Mouse (Mus musculus): ENCODE measurements around the gene Zmym4. TPM values are rescaled to one million over a fixed set of nuclear protein-coding genes. Genes with fewer than 3 reads are reported as not detected.
"Not testable (repeated sequence)": the region's sequence is repeated elsewhere in the genome, so short reads cannot be mapped to it uniquely, and the experiment has no call there.

Zmym4 gene
- polyA plus RNA-seq, 1 experiment from 2014 or later = 30.4 TPM

- Histone ChIP-seq H3K27me3 (ENCODE audit: control insufficient read depth, insufficient read depth, low read length) (no peaks in the 10 kb centered on the region), H3K4me3 (ENCODE audit: low read depth, low read length) (no peak overlapping the region), H3K36me3 (ENCODE audit: control insufficient read depth, insufficient read depth, low read length) (no peaks in the 10 kb centered on the region), H3K9ac (ENCODE audit: low read length) (no peak overlapping the region), H3K4me1 (ENCODE audit: control insufficient read depth, insufficient read depth, low read length) (no peaks in the 10 kb centered on the region), H3K27ac (ENCODE audit: low read depth, low read length) (no peak overlapping the region), H3K9me3 (ENCODE audit: control insufficient read depth, low read length) (no peaks in the 10 kb centered on the region), H3K4me2 (ENCODE audit: low read depth) (no peak overlapping the region)
- ATAC-seq (ENCODE audit: insufficient read depth, low FRiP score, low TSS enrichment) (no peak), DNase-seq (ENCODE audit: low spot score) (no peak)
Observed at GRCm38 (mm10) chr4:126990553-126990952, 22.6 kb upstream of the Zmym4 start.

- Histone ChIP-seq H3K9ac (ENCODE audit: low read length) (no peak overlapping the region), H3K4me3 (ENCODE audit: low read depth, low read length) (no peak overlapping the region), H3K9me3 (ENCODE audit: control insufficient read depth, low read length) (no peaks in the 10 kb centered on the region), H3K4me2 (ENCODE audit: low read depth) (no peak overlapping the region), H3K36me3 (ENCODE audit: control insufficient read depth, insufficient read depth, low read length) (no peaks in the 10 kb centered on the region), H3K4me1 (ENCODE audit: control insufficient read depth, insufficient read depth, low read length) (no peaks in the 10 kb centered on the region), H3K27me3 (ENCODE audit: control insufficient read depth, insufficient read depth, low read length) (no peaks in the 10 kb centered on the region), H3K27ac (ENCODE audit: low read depth, low read length) (no peak overlapping the region)
- DNase-seq (ENCODE audit: low spot score) = no peak
- no peak for ATAC-seq (ENCODE audit: insufficient read depth, low FRiP score, low TSS enrichment)
- WGBS = 73% methylated on average over 4 of the region's 4 CpGs
Observed at GRCm38 (mm10) chr4:126988503-126988902, 20.6 kb upstream of the Zmym4 start.

- Histone ChIP-seq H3K4me3 (ENCODE audit: low read depth, low read length) (no peak overlapping the region), H3K4me1 (ENCODE audit: control insufficient read depth, insufficient read depth, low read length) (no peaks in the 10 kb centered on the region), H3K9ac (ENCODE audit: low read length) (no peak overlapping the region), H3K9me3 (ENCODE audit: control insufficient read depth, low read length) (no peaks in the 10 kb centered on the region), H3K27me3 (ENCODE audit: control insufficient read depth, insufficient read depth, low read length) (no peaks in the 10 kb centered on the region), H3K36me3 (ENCODE audit: control insufficient read depth, insufficient read depth, low read length) (no peaks in the 10 kb centered on the region), H3K27ac (ENCODE audit: low read depth, low read length) (no peak overlapping the region), H3K4me2 (ENCODE audit: low read depth) (no peak overlapping the region)
- WGBS = 84% methylated on average over 5 of the region's 5 CpGs
- ATAC-seq (ENCODE audit: insufficient read depth, low FRiP score, low TSS enrichment) = no peak
- no peak for DNase-seq (ENCODE audit: low spot score)
Observed at GRCm38 (mm10) chr4:126986768-126987167, 18.8 kb upstream of the Zmym4 start.

GRCm38 (mm10) chr4:126983736-126984525 is 16.0 kb upstream of the Zmym4 start:
- not testable (repeated sequence) for H3K4me3 ChIP-seq (ENCODE audit: low read depth, low read length); H3K27ac ChIP-seq (ENCODE audit: low read depth, low read length); H3K4me2 ChIP-seq (ENCODE audit: low read depth); H3K9me3 ChIP-seq (ENCODE audit: control insufficient read depth, low read length); H3K27me3 ChIP-seq (ENCODE audit: control insufficient read depth, insufficient read depth, low read length); H3K9ac ChIP-seq (ENCODE audit: low read length); H3K4me1 ChIP-seq (ENCODE audit: control insufficient read depth, insufficient read depth, low read length); ATAC-seq (ENCODE audit: insufficient read depth, low FRiP score, low TSS enrichment); DNase-seq (ENCODE audit: low spot score); H3K36me3 ChIP-seq (ENCODE audit: control insufficient read depth, insufficient read depth, low read length)
- 86% methylated on average over 12 of the region's 13 CpGs for WGBS

DNA sequence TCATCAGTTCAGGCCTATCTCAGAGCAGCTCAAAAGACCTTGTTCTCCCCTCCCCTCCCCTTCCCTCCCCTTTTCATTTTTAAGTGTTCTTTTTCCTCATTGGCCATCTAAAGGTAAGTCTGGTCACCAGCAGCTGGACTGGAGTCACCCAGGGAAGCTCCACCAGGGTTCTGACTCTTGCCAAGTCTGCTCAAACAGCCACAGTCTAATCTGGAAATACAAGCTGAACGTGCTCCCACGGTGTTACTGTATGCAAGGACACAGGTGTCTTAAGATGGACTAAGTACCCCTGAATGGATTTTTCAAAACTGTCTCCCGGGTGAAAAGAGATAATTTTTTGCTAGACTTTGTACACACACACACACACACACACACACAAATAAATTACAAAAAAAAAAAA is 15.4 kb upstream of the Zmym4 start:
- Histone ChIP-seq H3K27ac (ENCODE audit: low read depth, low read length) (no peak overlapping the region), H3K4me2 (ENCODE audit: low read depth) (no peak overlapping the region), H3K4me3 (ENCODE audit: low read depth, low read length) (no peak overlapping the region), H3K4me1 (ENCODE audit: control insufficient read depth, insufficient read depth, low read length) (no peaks in the 10 kb centered on the region), H3K9me3 (ENCODE audit: control insufficient read depth, low read length) (no peaks in the 10 kb centered on the region), H3K27me3 (ENCODE audit: control insufficient read depth, insufficient read depth, low read length) (no peaks in the 10 kb centered on the region), H3K9ac (ENCODE audit: low read length) (no peak overlapping the region), H3K36me3 (ENCODE audit: control insufficient read depth, insufficient read depth, low read length) (no peaks in the 10 kb centered on the region)
- 82% methylated on average over 3 of the region's 3 CpGs for WGBS
- DNase-seq (ENCODE audit: low spot score) (no peak), ATAC-seq (ENCODE audit: insufficient read depth, low FRiP score, low TSS enrichment) (no peak)

DNA sequence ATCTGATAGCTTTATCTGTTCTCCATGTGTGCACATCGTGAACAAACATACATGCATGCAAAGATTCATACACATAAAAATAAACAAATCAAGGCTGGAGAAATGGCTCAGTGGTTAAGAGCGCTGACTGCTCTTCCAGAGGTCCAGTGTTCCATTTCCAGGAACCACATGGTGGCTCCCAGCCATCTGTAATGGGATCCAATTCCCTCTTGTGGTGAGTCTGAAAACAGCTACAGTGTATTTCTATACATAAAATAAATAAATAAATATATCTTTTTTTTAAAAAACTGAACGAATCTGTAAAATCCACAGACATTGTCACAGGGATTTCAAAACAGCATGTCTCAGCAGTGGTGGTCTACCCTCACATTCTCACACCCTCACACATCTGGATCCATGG is 10.8 kb upstream of the Zmym4 start:
- Histone ChIP-seq H3K4me3 (ENCODE audit: low read depth, low read length) (no peak overlapping the region), H3K36me3 (ENCODE audit: control insufficient read depth, insufficient read depth, low read length) (no peaks in the 10 kb centered on the region), H3K9ac (ENCODE audit: low read length) (no peak overlapping the region), H3K9me3 (ENCODE audit: control insufficient read depth, low read length) (no peaks in the 10 kb centered on the region), H3K4me1 (ENCODE audit: control insufficient read depth, insufficient read depth, low read length) (no peaks in the 10 kb centered on the region), H3K27me3 (ENCODE audit: control insufficient read depth, insufficient read depth, low read length) (no peaks in the 10 kb centered on the region), H3K27ac (ENCODE audit: low read depth, low read length) (no peak overlapping the region), H3K4me2 (ENCODE audit: low read depth) (no peak overlapping the region)
- WGBS = 90% methylated on average over 3 of the region's 3 CpGs
- ATAC-seq (ENCODE audit: insufficient read depth, low FRiP score, low TSS enrichment) = no peak
- DNase-seq (ENCODE audit: low spot score) = no peak

DNA sequence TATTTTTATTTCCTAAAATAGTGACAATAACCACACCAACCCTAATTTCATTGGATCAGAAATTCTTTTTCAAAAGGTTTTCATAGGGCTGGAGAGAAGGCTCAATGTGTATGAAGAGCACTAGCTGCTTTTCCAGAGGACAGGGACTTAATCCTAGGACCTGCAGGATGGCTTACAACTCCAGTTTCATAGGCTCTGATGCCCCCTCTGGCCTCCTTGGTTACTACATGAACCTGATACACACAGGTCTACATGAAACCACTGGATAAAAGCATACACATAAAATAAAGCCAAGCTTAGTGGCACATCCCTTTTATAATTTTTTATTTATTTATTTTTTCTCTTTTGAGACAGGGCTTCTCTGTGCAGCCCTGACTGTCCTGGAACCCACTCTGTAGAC is 9.5 kb upstream of the Zmym4 start:
- Histone ChIP-seq H3K27me3 (ENCODE audit: control insufficient read depth, insufficient read depth, low read length) (no peaks in the 10 kb centered on the region), H3K36me3 (ENCODE audit: control insufficient read depth, insufficient read depth, low read length) (no peaks in the 10 kb centered on the region), H3K9me3 (ENCODE audit: control insufficient read depth, low read length) (no peaks in the 10 kb centered on the region), H3K9ac (ENCODE audit: low read length) (no peak overlapping the region), H3K27ac (ENCODE audit: low read depth, low read length) (no peak overlapping the region), H3K4me3 (ENCODE audit: low read depth, low read length) (no peak overlapping the region), H3K4me1 (ENCODE audit: control insufficient read depth, insufficient read depth, low read length) (no peaks in the 10 kb centered on the region), H3K4me2 (ENCODE audit: low read depth) (no peak overlapping the region)
- no peak for ATAC-seq (ENCODE audit: insufficient read depth, low FRiP score, low TSS enrichment)
- DNase-seq (ENCODE audit: low spot score) = peak; percentile 37

DNA sequence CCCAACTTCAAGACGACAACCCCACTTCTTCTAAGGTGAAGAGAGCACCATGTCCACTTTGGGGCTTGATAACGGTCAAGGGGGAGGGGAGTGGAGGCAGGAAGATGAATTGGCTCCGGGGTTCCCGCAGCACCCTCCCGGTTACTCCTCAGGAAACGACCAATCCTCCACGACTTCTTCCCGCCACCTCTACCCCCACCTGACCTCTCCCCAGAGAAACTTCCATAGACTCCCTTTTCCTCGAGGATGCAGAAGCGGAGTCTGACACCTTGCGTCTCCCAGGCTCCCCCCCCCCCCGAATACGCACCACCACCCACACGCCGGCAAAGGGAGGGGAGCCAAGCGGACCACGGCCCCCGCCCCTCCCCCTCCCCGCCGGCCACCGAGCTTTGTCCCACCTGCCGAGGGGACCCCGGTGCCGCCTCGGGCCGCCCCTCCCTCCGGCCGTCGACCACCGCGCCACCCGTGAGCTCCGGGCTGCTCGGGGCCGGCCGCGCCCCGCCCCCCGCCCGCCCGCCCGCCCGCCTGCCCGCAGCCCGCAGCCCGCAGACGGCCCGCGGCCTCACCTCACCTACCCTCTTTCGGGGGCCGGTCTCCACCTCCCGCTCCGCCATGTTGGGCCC is 583 bp downstream of the Zmym4 start:
- no peaks in the 10 kb centered on the region for H3K4me1 ChIP-seq (ENCODE audit: control insufficient read depth, insufficient read depth, low read length)
- H3K36me3 ChIP-seq (ENCODE audit: control insufficient read depth, insufficient read depth, low read length) = no peaks in the 10 kb centered on the region
- DNase-seq (ENCODE audit: low spot score) (peak; percentile 39), ATAC-seq (ENCODE audit: insufficient read depth, low FRiP score, low TSS enrichment) (peak; percentile 54)
- H3K9me3 ChIP-seq (ENCODE audit: control insufficient read depth, low read length) = no peaks in the 10 kb centered on the region
- H3K27ac ChIP-seq (ENCODE audit: low read depth, low read length) = peak overlapping the region; percentile 95
- WGBS = under 1% methylated on average over 11 of the region's 53 CpGs
- peak overlapping the region; percentile 93 for H3K9ac ChIP-seq (ENCODE audit: low read length)
- H3K27me3 ChIP-seq (ENCODE audit: control insufficient read depth, insufficient read depth, low read length) = no peaks in the 10 kb centered on the region
- peak overlapping the region; percentile 92 for H3K4me3 ChIP-seq (ENCODE audit: low read depth, low read length)
- H3K4me2 ChIP-seq (ENCODE audit: low read depth) = peak overlapping the region; percentile 59

DNA sequence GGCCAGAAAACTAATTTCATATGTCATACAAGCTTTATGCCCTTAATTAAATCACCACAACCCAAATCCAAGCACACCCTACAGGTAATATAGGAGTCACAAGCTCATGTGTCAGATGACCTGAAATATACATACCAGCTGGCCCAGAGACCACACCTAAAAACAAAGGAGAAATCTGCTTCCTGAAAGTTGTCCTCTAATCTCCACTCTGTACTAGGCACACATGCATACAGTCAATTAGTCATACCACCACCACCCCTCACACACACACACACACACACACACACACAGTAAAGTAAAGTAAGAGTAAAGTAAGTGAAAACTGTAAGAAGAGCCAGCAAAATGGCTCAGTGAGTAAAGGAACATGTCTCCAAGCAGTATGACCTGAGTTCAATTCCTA is 9.3 kb downstream of the Zmym4 start:
- Histone ChIP-seq H3K9me3 (ENCODE audit: control insufficient read depth, low read length) (no peaks in the 10 kb centered on the region), H3K4me1 (ENCODE audit: control insufficient read depth, insufficient read depth, low read length) (no peaks in the 10 kb centered on the region)
- no peak for ATAC-seq (ENCODE audit: insufficient read depth, low FRiP score, low TSS enrichment)

More for the DNA sequence above, 9.3 kb downstream of the Zmym4 start:
- no peak overlapping the region for H3K27ac ChIP-seq (ENCODE audit: low read depth, low read length)
- H3K4me2 ChIP-seq (ENCODE audit: low read depth) = no peak overlapping the region
- no peak overlapping the region for H3K9ac ChIP-seq (ENCODE audit: low read length)
- H3K4me3 ChIP-seq (ENCODE audit: low read depth, low read length) = no peak overlapping the region
- H3K36me3 ChIP-seq (ENCODE audit: control insufficient read depth, insufficient read depth, low read length) = no peaks in the 10 kb centered on the region
- H3K27me3 ChIP-seq (ENCODE audit: control insufficient read depth, insufficient read depth, low read length) = no peaks in the 10 kb centered on the region
- DNase-seq (ENCODE audit: low spot score) = no peak

Data from neural tube, embryonic 11.5 days (tissue).